Mouse (Mus musculus) limb, embryonic 14.5 days (tissue): Measurements from ENCODE around the gene Sidt2. TPM values are rescaled to one million over a fixed set of nuclear protein-coding genes. Genes with fewer than 3 reads are reported as not detected.

Experiments
- ATAC-seq: fragments of 200-750 bp; cut with Nextera tagmentation; 2 replicates; pipeline ENCODE4 v1.8.0; 2017; ENCODE audit warnings: low read depth, moderate number of reproducible peaks, moderate TSS enrichment; ENCODE audit not compliant: low FRiP score
- DNase-seq: peaks from one replicate; pipeline ENCODE4 v3.0.0-alpha.2; 2015; ENCODE audit warnings: low spot score
- H3K27ac ChIP-seq: fragments of 300-500 bp; sonication (generic); replicated peaks from 2 replicates; pipeline ENCODE4 v1.5.1; 2014; ENCODE audit warnings: low read depth, mild to moderate bottlenecking, low read length, moderate library complexity, mixed read lengths
- H3K27me3 ChIP-seq: fragments of 300-500 bp; sonication (generic); 2 replicates; pipeline ENCODE4 v1.6.1; 2014; ENCODE audit warnings: low read length, mixed read lengths; ENCODE audit not compliant: control insufficient read depth, insufficient read depth
- H3K36me3 ChIP-seq: fragments of 300-500 bp; sonication (generic); 2 replicates; pipeline ENCODE4 v1.6.1; 2014; ENCODE audit warnings: mild to moderate bottlenecking, low read length, moderate library complexity, mixed read lengths; ENCODE audit not compliant: control insufficient read depth, insufficient read depth
- H3K4me1 ChIP-seq: fragments of 300-500 bp; sonication (generic); 2 replicates; pipeline ENCODE4 v1.6.1; 2014; ENCODE audit warnings: antibody characterized with exemption, low read length, mixed read lengths; ENCODE audit not compliant: control insufficient read depth, insufficient read depth
- H3K4me2 ChIP-seq: fragments of 300-500 bp; sonication (generic); replicated peaks from 2 replicates; pipeline ENCODE4 v1.6.1; 2014; ENCODE audit warnings: low read depth, mild to moderate bottlenecking, low read length, moderate library complexity; ENCODE audit not compliant: severe bottlenecking
- H3K4me3 ChIP-seq: fragments of 300-500 bp; sonication (generic); replicated peaks from 2 replicates; pipeline ENCODE4 v1.5.1; 2014; ENCODE audit warnings: low read length
- H3K9ac ChIP-seq: fragments of 300-500 bp; sonication (generic); 2 replicates; pipeline ENCODE4 v1.6.1; 2014; ENCODE audit warnings: mild to moderate bottlenecking, low read depth, low read length, moderate library complexity; ENCODE audit not compliant: severe bottlenecking
- H3K9me3 ChIP-seq: fragments of 300-500 bp; sonication (generic); 2 replicates; pipeline ENCODE4 v1.6.1; 2016; ENCODE audit warnings: low read length; ENCODE audit not compliant: control insufficient read depth
- POLR2A ChIP-seq: fragments of 200-500 bp; IDR thresholded peaks from 2 replicates; pipeline ENCODE4 v1.8.0; 2012; ENCODE audit warnings: inconsistent platforms, mild to moderate bottlenecking, moderate library complexity, borderline replicate concordance; ENCODE audit not compliant: insufficient read depth, insufficient read length; ENCODE audit errors: extremely low read depth
- WGBS: fragments of 180-500 bp; shearing (Covaris S2); extraction: QIAGEN DNeasy Blood & Tissue Kit; methylation state at CpG from one replicate; pipeline ENCODE4 v1.1.7; 2014; 5-methylcytosine and 5-hydroxymethylcytosine counted together
- polyA plus RNA-seq, 2 experiments: library from polyadenylated mRNA; depleted of rRNA in 1 of 2; stranded (reverse) in 1 of 2; unstranded in 1 of 2; fragments of >200 nt; fragmentation: Nextera tagmentation in 1 of 2; extraction: Ambion mirVana in 1 of 2; gene quantifications; 2 replicates each; pipeline versions ENCODE4 v1.2.1 to v1.2.3; 2012 to 2014

Sidt2 gene
- polyA plus RNA-seq, 2 experiments = 56.1 to 121 TPM

- TF ChIP-seq POLR2A = no peak
- WGBS = 57% methylated on average over 1 of the region's 1 CpGs
- Histone ChIP-seq H3K27ac (no peak overlapping the region), H3K4me2 (no peak overlapping the region), H3K36me3 (peaks cover 82% of the 10 kb centered on the region), H3K27me3 (no peaks in the 10 kb centered on the region), H3K4me3 (no peak overlapping the region), H3K4me1 (no peaks in the 10 kb centered on the region), H3K9ac (no peak overlapping the region), H3K9me3 (no peaks in the 10 kb centered on the region)
- DNase-seq (no peak), ATAC-seq (no peak)
Measured at GRCm38 (mm10) chr9:45919895-45920294, 35.2 kb downstream of the Sidt2 start.

DNA sequence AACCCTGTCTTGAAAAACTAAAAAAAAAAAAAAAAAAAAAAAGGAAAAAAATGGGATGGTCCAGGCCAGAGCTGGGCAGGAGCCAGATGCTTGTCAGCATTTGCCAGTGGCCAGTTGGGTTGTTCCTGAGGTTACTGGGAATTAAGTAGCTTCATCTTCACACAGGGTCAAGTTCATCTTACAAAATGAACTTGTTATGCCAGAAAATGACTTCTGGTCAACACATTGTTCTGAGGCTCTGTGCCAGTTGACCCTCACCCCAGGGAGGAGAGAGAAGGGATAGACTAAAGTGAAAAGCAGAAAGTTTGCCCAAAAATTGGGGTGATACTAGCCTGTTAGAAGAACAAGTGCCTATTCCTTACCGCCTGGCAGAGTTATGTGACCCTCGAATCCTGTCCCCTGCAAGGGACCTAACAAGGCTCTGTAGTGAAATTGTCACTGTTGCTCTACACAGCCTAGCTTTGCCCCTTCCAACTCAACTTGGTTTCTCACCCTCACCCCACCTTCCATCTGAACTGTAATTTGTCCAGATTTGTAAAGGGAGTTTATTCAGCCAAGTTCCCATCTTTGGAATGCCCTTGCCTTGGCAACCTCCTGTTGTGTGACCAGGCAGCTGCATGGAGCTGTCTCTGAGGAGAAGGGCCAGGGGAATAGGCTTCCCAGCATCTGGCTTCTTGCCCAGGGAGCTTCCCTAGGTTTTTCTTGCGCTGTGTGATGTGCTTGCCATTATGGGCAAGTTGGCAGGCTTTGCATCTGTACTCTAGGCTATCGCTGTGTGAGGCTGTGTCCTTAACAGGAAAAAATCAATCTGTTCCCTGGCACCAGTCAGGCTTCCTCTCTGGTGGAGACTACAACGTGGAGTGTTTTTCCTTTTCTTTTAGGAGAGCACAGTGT lies 37.8 kb downstream of the Sidt2 start:
- 93% methylated on average over 5 of the region's 5 CpGs for WGBS
- DNase-seq (peak; percentile 42), ATAC-seq (no peak)
- Histone ChIP-seq H3K4me2 (no peak overlapping the region), H3K27me3 (no peaks in the 10 kb centered on the region), H3K27ac (no peak overlapping the region), H3K4me3 (no peak overlapping the region), H3K36me3 (peaks cover 84% of the 10 kb centered on the region), H3K9me3 (no peaks in the 10 kb centered on the region), H3K9ac (no peak overlapping the region), H3K4me1 (no peaks in the 10 kb centered on the region)
- no peak for TF ChIP-seq POLR2A

- no peak for TF ChIP-seq POLR2A
- ATAC-seq = no peak
- H3K27me3 ChIP-seq = no peaks in the 10 kb centered on the region
- peaks cover 87% of the 10 kb centered on the region for H3K36me3 ChIP-seq
- no peaks in the 10 kb centered on the region for H3K4me1 ChIP-seq
- WGBS = 93% methylated on average over 2 of the region's 2 CpGs
- H3K4me3 ChIP-seq = no peak overlapping the region
- DNase-seq = no peak
- H3K27ac ChIP-seq = no peak overlapping the region
- H3K9ac ChIP-seq = no peak overlapping the region
- no peaks in the 10 kb centered on the region for H3K9me3 ChIP-seq
- no peak overlapping the region for H3K4me2 ChIP-seq
Measured at GRCm38 (mm10) chr9:45915659-45916058, 39.4 kb downstream of the Sidt2 start.

DNA sequence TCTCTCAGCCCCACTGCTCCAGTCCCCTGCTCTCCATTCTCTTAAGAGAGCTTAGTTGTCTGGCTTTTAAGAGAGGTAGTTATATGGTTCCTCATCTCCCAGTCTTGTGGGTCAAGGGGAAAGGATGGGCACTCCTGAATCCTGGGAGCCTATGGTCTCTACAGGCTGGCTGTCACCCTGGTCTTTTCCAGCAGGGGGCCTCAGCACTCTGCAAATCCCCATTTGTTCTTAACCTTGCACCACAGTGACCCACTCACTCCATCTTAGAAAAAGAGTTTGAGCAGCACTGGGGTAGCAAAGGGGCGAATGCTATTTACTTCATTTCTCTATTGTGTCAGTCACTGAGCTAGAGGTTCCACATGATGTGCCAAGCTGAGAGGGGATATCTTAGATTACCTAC lies 43.4 kb downstream of the Sidt2 start:
- H3K4me3 ChIP-seq = no peak overlapping the region
- H3K9me3 ChIP-seq = no peaks in the 10 kb centered on the region
- no peaks in the 10 kb centered on the region for H3K27me3 ChIP-seq
- H3K9ac ChIP-seq = no peak overlapping the region
- H3K27ac ChIP-seq = no peak overlapping the region
- 75% methylated on average over 1 of the region's 1 CpGs for WGBS
- peaks cover 5% of the 10 kb centered on the region for H3K4me1 ChIP-seq
- H3K4me2 ChIP-seq = no peak overlapping the region
- ATAC-seq = no peak
- no peak for DNase-seq
- H3K36me3 ChIP-seq = peaks cover 72% of the 10 kb centered on the region
- TF ChIP-seq POLR2A = no peak

- ATAC-seq = no peak
- 85% methylated on average over 3 of the region's 3 CpGs for WGBS
- Histone ChIP-seq H3K4me1 (peaks cover 5% of the 10 kb centered on the region), H3K27ac (no peak overlapping the region), H3K4me2 (no peak overlapping the region), H3K4me3 (no peak overlapping the region), H3K27me3 (no peaks in the 10 kb centered on the region), H3K9ac (no peak overlapping the region), H3K9me3 (no peaks in the 10 kb centered on the region), H3K36me3 (peaks cover 66% of the 10 kb centered on the region)
- no peak for TF ChIP-seq POLR2A
- no peak for DNase-seq
Measured at GRCm38 (mm10) chr9:45910995-45911394, 44.1 kb downstream of the Sidt2 start.
